Comparison of ENCODE assay signal across 24 mouse cellular contexts in the genomic region with DNA sequence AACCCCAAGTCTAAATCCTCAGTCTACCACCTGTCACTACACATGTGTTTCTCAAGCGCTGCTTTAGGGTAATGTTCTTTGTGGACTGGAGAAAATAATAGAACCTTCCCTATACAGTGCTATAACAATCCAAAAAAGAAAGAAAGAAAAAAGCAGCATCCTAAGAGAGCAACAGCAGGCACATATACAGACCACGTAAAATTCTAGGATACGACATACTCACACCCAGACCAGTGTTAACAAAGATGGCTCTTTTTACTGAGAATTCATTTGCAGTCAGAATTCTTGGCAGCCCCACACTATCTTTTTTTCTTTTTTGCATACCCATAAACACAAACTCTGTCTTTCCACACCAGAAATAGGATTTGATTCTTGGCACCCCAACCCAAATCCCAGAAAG.
DNase-seq lines count a peak whose midpoint lies in the region; ATAC-seq and TF ChIP-seq lines count a peak whose summit lies in the region.
"Had no signal": no experiment of that assay in that cellular context is flagged by ENCODE, and none has a peak within 500 bp of the region (broad histone marks: within the 10 kb centered on the region; RNA-seq: fewer than 3 reads in every experiment).

No protein-coding gene starts in this region.

- no peak overlapping the region for H3K9ac ChIP-seq in forebrain, embryonic 16.5 days (replicated peaks; ENCODE audit: low read depth, low read length)
- no peak overlapping the region for H3K9ac ChIP-seq in forebrain, embryonic 12.5 days
- H3K9ac ChIP-seq: heart, embryonic 15.5 days; hindbrain, embryonic 14.5 days had no signal

- H3K79me3 ChIP-seq in C2C12 (ENCODE audit: low read depth): no peaks in the 10 kb centered on the region

- H3K4me3 ChIP-seq in forebrain, embryonic 16.5 days (replicated peaks; ENCODE audit: low read length): no peak overlapping the region
- no peak overlapping the region for H3K4me3 ChIP-seq in forebrain, embryonic 12.5 days (replicated peaks)
- H3K4me3 ChIP-seq in layer of hippocampus, adult 2 months: no peak overlapping the region
- H3K4me3 ChIP-seq in C2C12 (ENCODE audit: insufficient read depth, poor library complexity, severe bottlenecking): peak overlapping the region; percentile 26
- H3K4me3 ChIP-seq in embryonic fibroblast, embryonic 13.5 days (ENCODE audit: insufficient read depth, low read length): no peak overlapping the region
- H3K4me3 ChIP-seq: gastrocnemius, adult 2 months; heart, embryonic 15.5 days had no signal

- no peak for TF ChIP-seq CTCF in layer of hippocampus, adult 2 months (conservative IDR thresholded peaks at IDR 0.05)
- no peak for TF ChIP-seq CTCF in C2C12 (IDR thresholded peaks at IDR 0.05; ENCODE audit: control insufficient read depth, insufficient read depth, insufficient read length)
- TF ChIP-seq CTCF in embryonic fibroblast, embryonic 13.5 days (IDR thresholded peaks at IDR 0.05; ENCODE audit: borderline replicate concordance, insufficient read depth, low read length): no peak

- H3K9me3 ChIP-seq in forebrain, embryonic 16.5 days (ENCODE audit: control insufficient read depth, low read length): no peaks in the 10 kb centered on the region; the same call in 1 of the 2 replicates
- no peaks in the 10 kb centered on the region for H3K9me3 ChIP-seq in forebrain, embryonic 12.5 days
- H3K9me3 ChIP-seq: heart, embryonic 15.5 days had no signal

- 0 out of 2 replicates have a peak overlapping the region, but pooled peaks have one; percentile 8 for H3K27ac ChIP-seq in forebrain, embryonic 16.5 days (ENCODE audit: low read length)
- no peak overlapping the region for H3K27ac ChIP-seq in forebrain, embryonic 12.5 days
- H3K27ac ChIP-seq in layer of hippocampus, adult 2 months: 0 out of 2 replicates have a peak overlapping the region, but pooled peaks have one; percentile 56
- H3K27ac ChIP-seq in embryonic fibroblast, embryonic 13.5 days (ENCODE audit: insufficient read depth, low read length): peak overlapping the region; percentile 89
- H3K27ac ChIP-seq: gastrocnemius, adult 2 months; heart, embryonic 15.5 days; hindbrain, embryonic 14.5 days; hindbrain, postnatal 0 days had no signal

- no peak for ATAC-seq in forebrain, embryonic 16.5 days
- no peak for ATAC-seq in forebrain, embryonic 12.5 days (ENCODE audit: low FRiP score)
- ATAC-seq: activated CD4-positive, CD25-positive, alpha-beta regulatory T cell, adult 4 months; CD4-positive, CD25-positive, alpha-beta regulatory T cell, adult 4 months; hindbrain, postnatal 0 days; inflammation-experienced regulatory T-cells, adult 6 months; intestine, embryonic 16.5 days had no signal

- WGBS in forebrain, embryonic 16.5 days: 62% methylated on average over 3 of the region's 3 CpGs
- 97% methylated on average over 3 of the region's 3 CpGs for WGBS in forebrain, embryonic 12.5 days

- H3K27me3 ChIP-seq in forebrain, embryonic 16.5 days (replicated peaks; ENCODE audit: control insufficient read depth, insufficient read depth, low read length): no peaks in the 10 kb centered on the region
- no peaks in the 10 kb centered on the region for H3K27me3 ChIP-seq in forebrain, embryonic 12.5 days
- H3K27me3 ChIP-seq in C2C12 (ENCODE audit: control insufficient read depth, insufficient read depth, insufficient read length): no peaks in the 10 kb centered on the region
- H3K27me3 ChIP-seq: heart, embryonic 15.5 days had no signal

- no peak for DNase-seq in layer of hippocampus, adult 2 months (ENCODE audit: low spot score in 2 of 2)
- DNase-seq in layer of hippocampus, postnatal 36 days: no peak
- DNase-seq in urinary bladder, postnatal 25 days (ENCODE audit: low spot score): no peak
- DNase-seq: adrenal gland, adult 8-10 months; adrenal gland, postnatal 25 days; B cell, adult 2 months; cerebellum, adult 18-20 months; cerebellum, adult 9-10 months; cerebellum, postnatal 14 days; gastrocnemius, adult 2 months; gastrocnemius, postnatal 14 days; heart, postnatal 36 days had no signal

- H3ac ChIP-seq in C2C12 (ENCODE audit: control insufficient read depth, insufficient read length, low read depth): peak overlapping the region; percentile 23

- peaks cover 28% of the 10 kb centered on the region for H3K4me1 ChIP-seq in forebrain, embryonic 16.5 days (replicated peaks; ENCODE audit: control insufficient read depth, insufficient read depth, low read length)
- H3K4me1 ChIP-seq in forebrain, embryonic 12.5 days: 0 out of 2 replicates have a peak, but pooled peaks cover 1% of the 10 kb centered on the region
- H3K4me1 ChIP-seq in embryonic fibroblast, embryonic 13.5 days (ENCODE audit: control insufficient read depth, insufficient read depth, low read length): peaks cover 5% of the 10 kb centered on the region
- H3K4me1 ChIP-seq: heart, embryonic 15.5 days had no signal

- no peak overlapping the region for H3K4me2 ChIP-seq in forebrain, embryonic 16.5 days (ENCODE audit: low read length)
- no peak overlapping the region for H3K4me2 ChIP-seq in forebrain, embryonic 12.5 days
- H3K4me2 ChIP-seq: heart, embryonic 11.5 days; heart, embryonic 15.5 days; hindbrain, embryonic 14.5 days had no signal

- H3K79me2 ChIP-seq in C2C12 (ENCODE audit: control insufficient read depth, insufficient read depth): no peaks in the 10 kb centered on the region

- TF ChIP-seq POLR2A in embryonic fibroblast, embryonic 13.5 days (IDR thresholded peaks at IDR 0.05; ENCODE audit: low read depth, low read length): no peak

- H3K36me3 ChIP-seq in forebrain, embryonic 16.5 days (ENCODE audit: control insufficient read depth, insufficient read depth): no peaks in the 10 kb centered on the region
- no peaks in the 10 kb centered on the region for H3K36me3 ChIP-seq in forebrain, embryonic 12.5 days (replicated peaks)
- H3K36me3 ChIP-seq in C2C12 (ENCODE audit: control insufficient read depth, insufficient read depth): no peaks in the 10 kb centered on the region
- H3K36me3 ChIP-seq: heart, embryonic 15.5 days had no signal

TF ChIP-seq in C2C12, 6 proteins besides CTCF, POLR2A, EP300 and RAD21:
- TF ChIP-seq MYOG (IDR thresholded peaks at IDR 0.05; ENCODE audit: control insufficient read depth, extremely low read depth, insufficient read length) (no peak), MYOD1 (IDR thresholded peaks at IDR 0.05; ENCODE audit: control insufficient read depth, insufficient read length, low read depth) (no peak), CEBPB (IDR thresholded peaks at IDR 0.05; ENCODE audit: low read depth) (no peak), USF1 (IDR thresholded peaks at IDR 0.05; ENCODE audit: low read depth) (no peak), MAX (IDR thresholded peaks at IDR 0.05) (no peak), FOSL1 (IDR thresholded peaks at IDR 0.05; ENCODE audit: insufficient read depth, low read length, poor library complexity, severe bottlenecking) (no peak)
TF ChIP-seq in C2C12: peak in this region for 0.
